Mouse (Mus musculus) cortical plate, adult 2 months (tissue): ENCODE results near the gene Gse1. TPM values are rescaled to one million over a fixed set of nuclear protein-coding genes. Genes with fewer than 3 reads are reported as not detected.

Experiments used
- H3K27ac ChIP-seq: fragments of 200-500 bp; 2 replicates; pipeline ENCODE4 v1.5.1; 2012; ENCODE audit warnings: low read length, control low read depth, inconsistent platforms; ENCODE audit not compliant: insufficient read depth
- H3K4me1 ChIP-seq: fragments of 200-500 bp; 2 replicates; pipeline ENCODE4 v1.6.1; 2011; ENCODE audit warnings: low read length; ENCODE audit not compliant: control insufficient read depth, insufficient read depth
- H3K4me3 ChIP-seq: fragments of 200-500 bp; 2 replicates; pipeline ENCODE4 v1.5.1; 2011; ENCODE audit warnings: mild to moderate bottlenecking, low read length, control low read depth; ENCODE audit not compliant: insufficient read depth
- CTCF ChIP-seq: fragments of 200-500 bp; IDR thresholded peaks from 2 replicates; pipeline ENCODE4 v1.5.1; 2011; ENCODE audit warnings: mild to moderate bottlenecking, control low read depth, low read length; ENCODE audit not compliant: insufficient read depth; ENCODE audit errors: extremely low read depth
- POLR2A ChIP-seq: fragments of 200-500 bp; IDR thresholded peaks from 2 replicates; pipeline ENCODE4 v1.6.1; 2011; ENCODE audit warnings: mild to moderate bottlenecking, low read length, control low read depth; ENCODE audit not compliant: insufficient read depth; ENCODE audit errors: extremely low read depth
- polyA plus RNA-seq: library from polyadenylated mRNA; depleted of rRNA; stranded (reverse); fragments of >200 nt; gene quantifications from 2 replicates; pipeline ENCODE4 v1.2.3, GENCODE M21; 2012

Gse1 gene
- polyA plus RNA-seq, 1 experiment: 41.0 TPM

- Histone ChIP-seq H3K27ac (no peak overlapping the region), H3K4me1 (peaks cover 6% of the 10 kb centered on the region), H3K4me3 (no peak overlapping the region)
- TF ChIP-seq CTCF (no peak), POLR2A (no peak)
Measured at GRCm38 (mm10) chr8:120249800-120250336, 21.6 kb downstream of the Gse1 start.

- H3K27ac ChIP-seq: no peak overlapping the region
- H3K4me1 ChIP-seq: peaks cover 6% of the 10 kb centered on the region
- TF ChIP-seq POLR2A (0 out of 2 replicates have a peak, but pooled peaks have one; percentile 16), CTCF (no peak)
- H3K4me3 ChIP-seq: no peak overlapping the region
Measured at GRCm38 (mm10) chr8:120250750-120251410, 22.6 kb downstream of the Gse1 start.

GRCm38 (mm10) chr8:120251411-120252035 lies 23.3 kb downstream of the Gse1 start:
- TF ChIP-seq CTCF (no peak), POLR2A (no peak)
- Histone ChIP-seq H3K4me1 (peaks cover 6% of the 10 kb centered on the region), H3K4me3 (no peak overlapping the region), H3K27ac (no peak overlapping the region)

GRCm38 (mm10) chr8:120253626-120254025 lies 25.4 kb downstream of the Gse1 start:
- TF ChIP-seq POLR2A (no peak), CTCF (no peak)
- Histone ChIP-seq H3K27ac (no peak overlapping the region), H3K4me1 (peaks cover 6% of the 10 kb centered on the region)

GRCm38 (mm10) chr8:120255406-120255987 lies 27.2 kb downstream of the Gse1 start:
- no peak overlapping the region for H3K27ac ChIP-seq
- no peak for TF ChIP-seq POLR2A
- no peak for TF ChIP-seq CTCF
- no peak overlapping the region for H3K4me3 ChIP-seq
- peaks cover 6% of the 10 kb centered on the region for H3K4me1 ChIP-seq

More at GRCm38 (mm10) chr8:120253626-120254025, 25.4 kb downstream of the Gse1 start:
- H3K4me3 ChIP-seq: no peak overlapping the region

- TF ChIP-seq POLR2A (no peak), CTCF (no peak)
- Histone ChIP-seq H3K4me1 (peaks cover 1% of the 10 kb centered on the region; the same call in 1 of the 2 replicates), H3K27ac (no peak overlapping the region)
Measured at GRCm38 (mm10) chr8:120256958-120257357, 28.7 kb downstream of the Gse1 start.

GRCm38 (mm10) chr8:120259206-120259605 lies 30.9 kb downstream of the Gse1 start:
- no peaks in the 10 kb centered on the region for H3K4me1 ChIP-seq
- TF ChIP-seq CTCF (no peak), POLR2A (no peak)
- H3K27ac ChIP-seq: no peak overlapping the region
- H3K4me3 ChIP-seq: no peak overlapping the region

More at GRCm38 (mm10) chr8:120256958-120257357, 28.7 kb downstream of the Gse1 start:
- no peak overlapping the region for H3K4me3 ChIP-seq

- H3K4me1 ChIP-seq: peaks cover 2% of the 10 kb centered on the region
- TF ChIP-seq CTCF: no peak
- no peak for TF ChIP-seq POLR2A
- H3K27ac ChIP-seq: no peak overlapping the region
- H3K4me3 ChIP-seq: no peak overlapping the region
Measured at GRCm38 (mm10) chr8:120260677-120261076, 32.4 kb downstream of the Gse1 start.

GRCm38 (mm10) chr8:120261338-120262120 lies 33.3 kb downstream of the Gse1 start:
- Histone ChIP-seq H3K4me3 (no peak overlapping the region), H3K27ac (no peak overlapping the region), H3K4me1 (peaks cover 5% of the 10 kb centered on the region)
- TF ChIP-seq POLR2A (no peak), CTCF (no peak)
